Mouse (Mus musculus): Measurements from ENCODE around the gene Rab3c. TPM values are rescaled to one million over a fixed set of nuclear protein-coding genes. Genes with fewer than 3 reads are reported as not detected.

The Rab3c gene
- polyA plus RNA-seq, 1 experiment from 2014 or later = 87.8 TPM

- Histone ChIP-seq H3K4me1 (no peaks in the 10 kb centered on the region), H3K4me3 (no peak overlapping the region), H3K4me2 (replicated peaks) (no peak overlapping the region), H3K36me3 (no peaks in the 10 kb centered on the region), H3K9me3 (no peaks in the 10 kb centered on the region), H3K27ac (replicated peaks) (no peak overlapping the region), H3K9ac (replicated peaks) (no peak overlapping the region), H3K27me3 (no peaks in the 10 kb centered on the region)
- no peak for ATAC-seq (ENCODE audit: low FRiP score, low read depth)
- WGBS = 86% methylated on average over 6 of the region's 6 CpGs
These were observed 105.1 kb downstream of the Rab3c start for GRCm38 (mm10) chr13:110175651-110176050.

GRCm38 (mm10) chr13:110169669-110170068 is 111.1 kb downstream of the Rab3c start:
- Histone ChIP-seq H3K36me3 (no peaks in the 10 kb centered on the region), H3K4me1 (peaks cover 23% of the 10 kb centered on the region), H3K4me2 (replicated peaks) (no peak overlapping the region), H3K9ac (replicated peaks) (no peak overlapping the region), H3K9me3 (no peaks in the 10 kb centered on the region), H3K27me3 (no peaks in the 10 kb centered on the region), H3K4me3 (no peak overlapping the region), H3K27ac (replicated peaks) (peak overlapping the region; percentile 78)
- ATAC-seq (ENCODE audit: low FRiP score, low read depth) = peak; percentile 73
- WGBS = 34% methylated on average over 3 of the region's 3 CpGs

GRCm38 (mm10) chr13:110169152-110169551 is 111.6 kb downstream of the Rab3c start:
- WGBS = 32% methylated on average over 4 of the region's 4 CpGs
- peak; percentile 16; the same call in 1 of the 2 replicates for ATAC-seq (ENCODE audit: low FRiP score, low read depth)
- H3K4me1 ChIP-seq = peaks cover 23% of the 10 kb centered on the region
- peak overlapping the region; percentile 78 for H3K27ac ChIP-seq (replicated peaks)
- no peaks in the 10 kb centered on the region for H3K9me3 ChIP-seq
- H3K9ac ChIP-seq (replicated peaks) = no peak overlapping the region
- no peaks in the 10 kb centered on the region for H3K27me3 ChIP-seq
- no peak overlapping the region for H3K4me2 ChIP-seq (replicated peaks)
- H3K36me3 ChIP-seq = no peaks in the 10 kb centered on the region
- H3K4me3 ChIP-seq = no peak overlapping the region

GRCm38 (mm10) chr13:110168570-110168969 is 112.2 kb downstream of the Rab3c start:
- Histone ChIP-seq H3K27ac (replicated peaks) (peak overlapping the region; percentile 47), H3K4me1 (peaks cover 23% of the 10 kb centered on the region), H3K4me3 (no peak overlapping the region), H3K27me3 (no peaks in the 10 kb centered on the region), H3K9ac (replicated peaks) (no peak overlapping the region), H3K4me2 (replicated peaks) (no peak overlapping the region), H3K9me3 (no peaks in the 10 kb centered on the region), H3K36me3 (no peaks in the 10 kb centered on the region)
- 83% methylated on average over 4 of the region's 4 CpGs for WGBS
- no peak for ATAC-seq (ENCODE audit: low FRiP score, low read depth)

GRCm38 (mm10) chr13:110166622-110167330 is 114.0 kb downstream of the Rab3c start:
- no peak overlapping the region for H3K4me3 ChIP-seq
- no peaks in the 10 kb centered on the region for H3K27me3 ChIP-seq
- no peaks in the 10 kb centered on the region for H3K36me3 ChIP-seq
- ATAC-seq (ENCODE audit: low FRiP score, low read depth) = peak; percentile 69; the same call in 1 of the 2 replicates
- H3K9ac ChIP-seq (replicated peaks) = no peak overlapping the region
- 73% methylated on average over 3 of the region's 3 CpGs for WGBS
- H3K4me1 ChIP-seq = peaks cover 23% of the 10 kb centered on the region
- peak overlapping the region; percentile 58; the same call in 1 of the 2 replicates for H3K27ac ChIP-seq (replicated peaks)
- H3K9me3 ChIP-seq = no peaks in the 10 kb centered on the region
- no peak overlapping the region for H3K4me2 ChIP-seq (replicated peaks)

GRCm38 (mm10) chr13:110159980-110160379 is 120.8 kb downstream of the Rab3c start:
- Histone ChIP-seq H3K27ac (replicated peaks) (peak overlapping the region; percentile 35; the same call in 1 of the 2 replicates), H3K9ac (replicated peaks) (no peak overlapping the region), H3K27me3 (no peaks in the 10 kb centered on the region), H3K4me1 (peaks cover 17% of the 10 kb centered on the region), H3K36me3 (no peaks in the 10 kb centered on the region), H3K4me3 (no peak overlapping the region), H3K4me2 (replicated peaks) (no peak overlapping the region), H3K9me3 (no peaks in the 10 kb centered on the region)
- 46% methylated on average over 4 of the region's 4 CpGs for WGBS
- ATAC-seq (ENCODE audit: low FRiP score, low read depth) = peak; percentile 20; the same call in 1 of the 2 replicates

- Histone ChIP-seq H3K9ac (replicated peaks) (no peak overlapping the region), H3K4me3 (no peak overlapping the region), H3K9me3 (no peaks in the 10 kb centered on the region), H3K4me1 (peaks cover 17% of the 10 kb centered on the region), H3K36me3 (no peaks in the 10 kb centered on the region), H3K4me2 (replicated peaks) (no peak overlapping the region), H3K27ac (replicated peaks) (peak overlapping the region; percentile 76), H3K27me3 (no peaks in the 10 kb centered on the region)
- 51% methylated on average over 7 of the region's 7 CpGs for WGBS
- no peak for ATAC-seq (ENCODE audit: low FRiP score, low read depth)
These were observed 121.9 kb downstream of the Rab3c start for GRCm38 (mm10) chr13:110158588-110159519.

GRCm38 (mm10) chr13:110145545-110145944 is 135.3 kb downstream of the Rab3c start:
- Histone ChIP-seq H3K4me2 (replicated peaks) (no peak overlapping the region), H3K4me3 (no peak overlapping the region), H3K9ac (replicated peaks) (no peak overlapping the region), H3K27ac (replicated peaks) (peak overlapping the region; percentile 65), H3K9me3 (no peaks in the 10 kb centered on the region), H3K27me3 (no peaks in the 10 kb centered on the region), H3K36me3 (no peaks in the 10 kb centered on the region), H3K4me1 (peaks cover 13% of the 10 kb centered on the region; the same call in 1 of the 2 replicates)
- ATAC-seq (ENCODE audit: low FRiP score, low read depth) = no peak
- WGBS = 58% methylated on average over 3 of the region's 3 CpGs

GRCm38 (mm10) chr13:110145019-110145418 is 135.8 kb downstream of the Rab3c start:
- ATAC-seq (ENCODE audit: low FRiP score, low read depth) = 0 out of 2 replicates have a peak, but pooled peaks have one; percentile 41
- Histone ChIP-seq H3K9me3 (no peaks in the 10 kb centered on the region), H3K9ac (replicated peaks) (no peak overlapping the region), H3K4me3 (no peak overlapping the region), H3K4me2 (replicated peaks) (no peak overlapping the region), H3K36me3 (no peaks in the 10 kb centered on the region), H3K27ac (replicated peaks) (peak overlapping the region; percentile 65), H3K27me3 (no peaks in the 10 kb centered on the region), H3K4me1 (peaks cover 11% of the 10 kb centered on the region; the same call in 1 of the 2 replicates)
- 59% methylated on average over 8 of the region's 8 CpGs for WGBS

- H3K4me3 ChIP-seq = no peak overlapping the region
- H3K4me2 ChIP-seq (replicated peaks) = no peak overlapping the region
- ATAC-seq (ENCODE audit: low FRiP score, low read depth) = no peak
- no peaks in the 10 kb centered on the region for H3K36me3 ChIP-seq
- no peaks in the 10 kb centered on the region for H3K9me3 ChIP-seq
- H3K4me1 ChIP-seq = no peaks in the 10 kb centered on the region
- H3K27me3 ChIP-seq = no peaks in the 10 kb centered on the region
- WGBS = 84% methylated on average over 5 of the region's 5 CpGs
- H3K9ac ChIP-seq (replicated peaks) = no peak overlapping the region
- H3K27ac ChIP-seq (replicated peaks) = no peak overlapping the region
These were observed 141.5 kb downstream of the Rab3c start for GRCm38 (mm10) chr13:110139339-110139738.

- H3K27me3 ChIP-seq = no peaks in the 10 kb centered on the region
- ATAC-seq (ENCODE audit: low FRiP score, low read depth) = no peak
- no peaks in the 10 kb centered on the region for H3K36me3 ChIP-seq
- WGBS = 79% methylated on average over 5 of the region's 5 CpGs
- H3K9me3 ChIP-seq = no peaks in the 10 kb centered on the region
- no peaks in the 10 kb centered on the region for H3K4me1 ChIP-seq
- no peak overlapping the region for H3K27ac ChIP-seq (replicated peaks)
- no peak overlapping the region for H3K4me3 ChIP-seq
- no peak overlapping the region for H3K4me2 ChIP-seq (replicated peaks)
- no peak overlapping the region for H3K9ac ChIP-seq (replicated peaks)
These were observed 142.2 kb downstream of the Rab3c start for GRCm38 (mm10) chr13:110138644-110139043.

Measured in midbrain, embryonic 12.5 days (tissue).